25 mouse cellular contexts compared by ENCODE assay signal in genomic region chr11:23097223-23097490, GRCm38 (mm10).
"Had no signal": no experiment of that assay in that cellular context is flagged by ENCODE, and none has a peak within 500 bp of the region (broad histone marks: within the 10 kb centered on the region; RNA-seq: fewer than 3 reads in every experiment).

No protein-coding gene starts in this region.

- H3K27me3 ChIP-seq: heart, embryonic 12.5 days; hindbrain, embryonic 13.5 days; hindbrain, embryonic 15.5 days; kidney, embryonic 15.5 days; limb, embryonic 13.5 days; limb, embryonic 15.5 days; liver, embryonic 13.5 days; liver, embryonic 15.5 days had no signal

- DNase-seq: gastrocnemius, postnatal 14 days; gastrocnemius, postnatal 36 days; heart, adult 18-20 months; heart, postnatal 10 days; heart, postnatal 36 days; kidney, adult 11 months; kidney, adult 2 months; kidney, adult 9 months; kidney, postnatal 14 days; kidney, postnatal 36 days; layer of hippocampus, adult 9-11 months; layer of hippocampus, postnatal 36 days; left cerebral cortex, postnatal 4 days; liver, embryonic 13.5 days had no signal

- H3K4me1 ChIP-seq: heart, embryonic 10.5 days; heart, embryonic 12.5 days; hindbrain, embryonic 13.5 days; hindbrain, embryonic 15.5 days; kidney, embryonic 15.5 days; limb, embryonic 13.5 days; limb, embryonic 15.5 days; liver, embryonic 13.5 days; liver, embryonic 15.5 days had no signal

- H3K4me3 ChIP-seq: heart, embryonic 10.5 days; heart, embryonic 12.5 days; hindbrain, embryonic 13.5 days; hindbrain, embryonic 15.5 days; kidney, embryonic 15.5 days; limb, embryonic 13.5 days; limb, embryonic 15.5 days; liver, embryonic 13.5 days; liver, embryonic 15.5 days had no signal

- H3K9me3 ChIP-seq: hindbrain, embryonic 13.5 days; hindbrain, embryonic 15.5 days; kidney, embryonic 15.5 days; liver, embryonic 13.5 days had no signal

- ATAC-seq: hindbrain, postnatal 0 days; intestine, embryonic 16.5 days had no signal

- H3K36me3 ChIP-seq: heart, embryonic 10.5 days; heart, embryonic 12.5 days; hindbrain, embryonic 13.5 days; hindbrain, embryonic 15.5 days; kidney, embryonic 15.5 days; limb, embryonic 13.5 days; limb, embryonic 15.5 days; liver, embryonic 13.5 days; liver, embryonic 15.5 days had no signal

- H3K9ac ChIP-seq: heart, embryonic 12.5 days; hindbrain, embryonic 13.5 days; hindbrain, embryonic 15.5 days; kidney, embryonic 15.5 days; limb, embryonic 13.5 days; limb, embryonic 15.5 days; liver, embryonic 13.5 days; liver, embryonic 15.5 days had no signal

- H3K4me2 ChIP-seq: heart, embryonic 12.5 days; hindbrain, embryonic 13.5 days; hindbrain, embryonic 15.5 days; kidney, embryonic 15.5 days; limb, embryonic 13.5 days; limb, embryonic 15.5 days; liver, embryonic 13.5 days; liver, embryonic 15.5 days had no signal

- H3K27ac ChIP-seq: heart, embryonic 10.5 days; hindbrain, embryonic 13.5 days; hindbrain, embryonic 15.5 days; hindbrain, postnatal 0 days; kidney, embryonic 15.5 days; kidney, postnatal 0 days; limb, embryonic 13.5 days; limb, embryonic 15.5 days; liver, embryonic 13.5 days; liver, embryonic 15.5 days had no signal
